Mouse (Mus musculus): Measurements from ENCODE around the gene Rbfox3. TPM values are rescaled to one million over a fixed set of nuclear protein-coding genes. Genes with fewer than 3 reads are reported as not detected.
A peak's percentile ranks its signal among the peaks of the same experiment; 100 is the strongest.

The Rbfox3 gene
- polyA plus RNA-seq, 1 experiment from 2014 or later, result 0.76 TPM

DNA sequence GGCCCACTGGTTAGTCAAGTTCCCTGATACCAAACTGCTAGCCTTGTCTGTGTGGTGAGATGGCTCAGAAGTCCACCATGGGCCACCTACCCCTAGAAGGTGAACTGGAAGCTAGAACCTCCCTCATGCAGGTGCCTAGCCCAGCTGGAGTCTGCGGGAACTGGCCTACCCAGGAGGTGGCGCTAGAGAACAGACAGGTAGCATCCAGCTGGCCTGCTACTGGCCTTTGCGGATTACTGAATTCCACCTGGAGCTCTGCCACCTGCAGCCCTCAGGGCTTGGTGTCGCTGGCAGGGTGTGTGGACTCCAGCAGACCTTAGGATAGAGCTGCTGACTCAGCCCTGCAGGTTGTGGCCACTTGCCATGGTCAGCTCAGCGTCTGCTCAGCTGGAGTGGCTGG, 263.0 kb downstream of the Rbfox3 start:
- Histone ChIP-seq H3K9me3 (ENCODE audit: control insufficient read depth, low read length) (no peaks in the 10 kb centered on the region), H3K36me3 (ENCODE audit: control insufficient read depth, insufficient read depth, low read length) (no peaks in the 10 kb centered on the region), H3K4me1 (replicated peaks; ENCODE audit: control insufficient read depth, insufficient read depth) (no peaks in the 10 kb centered on the region), H3K4me2 (replicated peaks; ENCODE audit: low read depth) (no peak overlapping the region), H3K27me3 (ENCODE audit: control insufficient read depth, insufficient read depth, low read length) (no peaks in the 10 kb centered on the region), H3K27ac (replicated peaks) (no peak overlapping the region), H3K9ac (ENCODE audit: low read length) (no peak overlapping the region), H3K4me3 (ENCODE audit: low read depth, low read length) (no peak overlapping the region)
- WGBS, result 23% methylated on average over 5 of the region's 5 CpGs
- ATAC-seq (ENCODE audit: low FRiP score, low TSS enrichment), result no peak
- TF ChIP-seq EP300 (optimal IDR thresholded peaks at IDR 0.05) (no peak), CTCF (IDR thresholded peaks at IDR 0.05; ENCODE audit: low read depth) (peak; percentile 69)
- peak; percentile 69 for DNase-seq (ENCODE audit: low spot score)

DNA sequence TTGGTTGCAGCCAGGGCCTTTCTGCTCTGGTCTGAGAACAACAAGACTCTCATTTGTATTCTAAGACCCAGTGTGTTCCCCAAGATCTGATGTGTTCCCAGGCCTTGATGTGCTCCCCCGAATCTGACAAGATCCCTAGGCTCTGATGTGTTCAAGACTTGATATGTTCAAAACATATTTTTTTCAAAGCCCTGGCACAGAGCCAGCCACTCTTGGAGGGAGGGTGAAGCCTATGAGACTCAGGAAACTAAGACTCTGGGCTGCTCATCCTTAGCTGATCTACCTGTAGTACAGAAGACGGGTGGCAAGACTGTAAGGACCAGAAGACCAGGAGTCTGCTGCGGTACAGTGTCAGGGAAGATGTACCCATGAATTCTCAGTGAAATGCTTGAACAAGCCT, 264.5 kb downstream of the Rbfox3 start:
- no peaks in the 10 kb centered on the region for H3K9me3 ChIP-seq (ENCODE audit: control insufficient read depth, low read length)

DNA sequence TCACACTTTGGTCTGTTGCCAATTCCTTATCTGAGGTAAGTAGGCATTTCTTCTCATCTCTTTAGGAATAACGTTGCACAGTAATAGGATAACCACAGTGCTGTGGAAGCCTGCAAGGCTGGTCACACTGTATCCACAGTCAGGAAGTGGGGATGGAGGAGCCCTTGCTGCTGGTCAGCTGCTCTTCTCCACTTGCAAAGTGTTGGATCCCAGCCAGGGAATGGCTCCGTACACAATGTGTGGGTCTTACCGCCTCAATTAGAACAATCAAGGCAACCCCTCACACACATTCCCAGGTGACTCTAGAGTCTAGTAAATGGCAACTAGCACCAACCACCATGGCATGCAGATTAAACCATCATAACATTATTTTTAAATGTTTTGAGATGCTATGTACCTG, 266.2 kb downstream of the Rbfox3 start:
- H3K27me3 ChIP-seq (ENCODE audit: control insufficient read depth, insufficient read depth, low read length), result no peaks in the 10 kb centered on the region
- H3K4me1 ChIP-seq (replicated peaks; ENCODE audit: control insufficient read depth, insufficient read depth), result no peaks in the 10 kb centered on the region
- DNase-seq (ENCODE audit: low spot score), result no peak
- H3K4me2 ChIP-seq (replicated peaks; ENCODE audit: low read depth), result no peak overlapping the region
- 77% methylated on average over 3 of the region's 3 CpGs for WGBS
- H3K4me3 ChIP-seq (ENCODE audit: low read depth, low read length), result no peak overlapping the region
- H3K36me3 ChIP-seq (ENCODE audit: control insufficient read depth, insufficient read depth, low read length), result no peaks in the 10 kb centered on the region
- H3K9me3 ChIP-seq (ENCODE audit: control insufficient read depth, low read length), result no peaks in the 10 kb centered on the region
- no peak overlapping the region for H3K9ac ChIP-seq (ENCODE audit: low read length)
- no peak overlapping the region for H3K27ac ChIP-seq (replicated peaks)
- TF ChIP-seq CTCF (IDR thresholded peaks at IDR 0.05; ENCODE audit: low read depth) (no peak), EP300 (optimal IDR thresholded peaks at IDR 0.05) (no peak)
- ATAC-seq (ENCODE audit: low FRiP score, low TSS enrichment), result no peak

More for the DNA sequence above, 264.5 kb downstream of the Rbfox3 start:
- H3K4me1 ChIP-seq (replicated peaks; ENCODE audit: control insufficient read depth, insufficient read depth), result no peaks in the 10 kb centered on the region
- TF ChIP-seq EP300 (optimal IDR thresholded peaks at IDR 0.05) (no peak), CTCF (IDR thresholded peaks at IDR 0.05; ENCODE audit: low read depth) (no peak)
- H3K36me3 ChIP-seq (ENCODE audit: control insufficient read depth, insufficient read depth, low read length), result no peaks in the 10 kb centered on the region
- 87% methylated on average over 3 of the region's 3 CpGs for WGBS
- no peak overlapping the region for H3K4me3 ChIP-seq (ENCODE audit: low read depth, low read length)
- H3K27ac ChIP-seq (replicated peaks), result no peak overlapping the region
- H3K9ac ChIP-seq (ENCODE audit: low read length), result no peak overlapping the region
- no peak overlapping the region for H3K4me2 ChIP-seq (replicated peaks; ENCODE audit: low read depth)
- H3K27me3 ChIP-seq (ENCODE audit: control insufficient read depth, insufficient read depth, low read length), result no peaks in the 10 kb centered on the region
- DNase-seq (ENCODE audit: low spot score), result no peak
- no peak for ATAC-seq (ENCODE audit: low FRiP score, low TSS enrichment)

DNA sequence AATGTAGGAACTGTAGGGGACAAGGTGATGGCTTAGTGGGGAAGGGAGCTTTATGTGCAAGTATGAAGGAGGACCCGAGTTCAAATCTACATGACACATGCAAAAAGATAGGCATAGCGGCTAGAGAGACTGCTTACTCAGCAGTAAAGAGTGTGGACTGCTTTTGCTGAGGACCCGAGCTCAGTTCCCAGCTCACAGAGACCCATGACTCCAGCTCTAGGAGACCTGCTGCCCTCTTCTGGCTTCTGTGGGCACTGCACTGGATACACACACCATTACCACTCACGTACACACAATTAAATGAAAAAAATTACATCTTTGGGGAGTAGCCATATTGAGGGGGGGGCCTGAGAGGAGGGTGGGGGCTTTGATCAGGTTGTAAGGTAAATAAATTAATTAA, 270.7 kb downstream of the Rbfox3 start:
- H3K9me3 ChIP-seq (ENCODE audit: control insufficient read depth, low read length), result no peaks in the 10 kb centered on the region
- ATAC-seq (ENCODE audit: low FRiP score, low TSS enrichment), result no peak
- H3K4me1 ChIP-seq (replicated peaks; ENCODE audit: control insufficient read depth, insufficient read depth), result no peaks in the 10 kb centered on the region
- H3K4me2 ChIP-seq (replicated peaks; ENCODE audit: low read depth), result no peak overlapping the region
- TF ChIP-seq CTCF (IDR thresholded peaks at IDR 0.05; ENCODE audit: low read depth), result peak; percentile 21; the same call in 1 of the 2 replicates
- TF ChIP-seq EP300 (optimal IDR thresholded peaks at IDR 0.05), result no peak
- H3K36me3 ChIP-seq (ENCODE audit: control insufficient read depth, insufficient read depth, low read length), result no peaks in the 10 kb centered on the region
- WGBS, result 96% methylated on average over 4 of the region's 4 CpGs
- no peaks in the 10 kb centered on the region for H3K27me3 ChIP-seq (ENCODE audit: control insufficient read depth, insufficient read depth, low read length)
- H3K4me3 ChIP-seq (ENCODE audit: low read depth, low read length), result no peak overlapping the region
- H3K9ac ChIP-seq (ENCODE audit: low read length), result no peak overlapping the region
- no peak overlapping the region for H3K27ac ChIP-seq (replicated peaks)
- DNase-seq (ENCODE audit: low spot score), result no peak

DNA sequence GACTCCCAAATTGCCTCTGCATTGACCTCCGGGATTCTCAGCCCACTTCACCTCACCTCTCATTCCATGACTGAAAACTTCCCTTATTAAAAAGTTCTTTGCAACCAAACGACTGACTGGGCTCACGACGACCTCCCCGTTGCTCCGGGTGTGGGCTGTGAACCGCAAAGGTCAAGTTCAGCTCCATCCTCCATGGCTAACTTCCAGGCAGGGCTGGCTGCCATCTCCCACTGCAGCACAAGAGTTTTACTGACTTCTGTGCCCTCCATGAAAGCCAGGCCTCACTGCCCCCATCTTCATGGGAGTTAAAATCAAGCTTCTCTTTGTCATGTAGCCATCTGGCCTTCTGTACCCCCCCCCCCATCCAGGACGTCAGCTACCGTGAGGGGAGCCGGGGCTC, 273.7 kb downstream of the Rbfox3 start:
- no peak for ATAC-seq (ENCODE audit: low FRiP score, low TSS enrichment)
- no peaks in the 10 kb centered on the region for H3K4me1 ChIP-seq (replicated peaks; ENCODE audit: control insufficient read depth, insufficient read depth)
- WGBS, result 66% methylated on average over 10 of the region's 10 CpGs

DNA sequence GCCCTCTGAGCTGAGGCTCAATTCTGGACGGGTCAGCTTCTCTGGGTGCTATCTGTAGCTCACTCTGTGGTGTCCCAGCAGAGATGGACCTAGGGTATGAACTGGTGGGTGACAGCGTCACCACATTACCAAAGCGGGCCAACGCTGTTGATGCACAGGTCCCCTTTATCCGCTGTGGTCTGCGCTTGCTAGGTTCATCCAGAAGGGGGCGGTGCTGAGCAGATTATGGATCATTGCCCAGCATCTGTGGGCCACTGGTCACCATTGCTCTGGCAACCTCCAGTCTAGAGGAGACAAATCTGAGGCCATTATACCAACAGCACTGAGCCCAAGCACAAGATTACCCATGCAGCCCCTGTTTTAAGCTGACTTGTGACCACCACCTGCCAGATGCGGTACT, 276.8 kb downstream of the Rbfox3 start:
- Histone ChIP-seq H3K9me3 (ENCODE audit: control insufficient read depth, low read length) (no peaks in the 10 kb centered on the region), H3K4me3 (ENCODE audit: low read depth, low read length) (no peak overlapping the region), H3K4me1 (replicated peaks; ENCODE audit: control insufficient read depth, insufficient read depth) (no peaks in the 10 kb centered on the region), H3K9ac (ENCODE audit: low read length) (no peak overlapping the region), H3K36me3 (ENCODE audit: control insufficient read depth, insufficient read depth, low read length) (no peaks in the 10 kb centered on the region), H3K4me2 (replicated peaks; ENCODE audit: low read depth) (no peak overlapping the region), H3K27ac (replicated peaks) (no peak overlapping the region), H3K27me3 (ENCODE audit: control insufficient read depth, insufficient read depth, low read length) (no peaks in the 10 kb centered on the region)
- DNase-seq (ENCODE audit: low spot score) (no peak), ATAC-seq (ENCODE audit: low FRiP score, low TSS enrichment) (no peak)
- WGBS, result 45% methylated on average over 8 of the region's 8 CpGs
- TF ChIP-seq CTCF (IDR thresholded peaks at IDR 0.05; ENCODE audit: low read depth), result peak; percentile 53
- no peak for TF ChIP-seq EP300 (optimal IDR thresholded peaks at IDR 0.05)

More for the DNA sequence above, 273.7 kb downstream of the Rbfox3 start:
- no peak overlapping the region for H3K27ac ChIP-seq (replicated peaks)
- H3K4me3 ChIP-seq (ENCODE audit: low read depth, low read length), result no peak overlapping the region
- no peaks in the 10 kb centered on the region for H3K36me3 ChIP-seq (ENCODE audit: control insufficient read depth, insufficient read depth, low read length)
- TF ChIP-seq EP300 (optimal IDR thresholded peaks at IDR 0.05) (no peak), CTCF (IDR thresholded peaks at IDR 0.05; ENCODE audit: low read depth) (no peak)
- DNase-seq (ENCODE audit: low spot score), result no peak
- no peak overlapping the region for H3K4me2 ChIP-seq (replicated peaks; ENCODE audit: low read depth)
- no peaks in the 10 kb centered on the region for H3K27me3 ChIP-seq (ENCODE audit: control insufficient read depth, insufficient read depth, low read length)
- H3K9me3 ChIP-seq (ENCODE audit: control insufficient read depth, low read length), result no peaks in the 10 kb centered on the region
- H3K9ac ChIP-seq (ENCODE audit: low read length), result no peak overlapping the region

All from stomach, postnatal 0 days (tissue).